Mouse (Mus musculus): ENCODE measurements at regions not wholly inside any gene's neighbourhood (a gene's known extent, or its start where the extent isn't known, plus 50 kb on each side); places are given as distances from the start of the nearest gene placed in this dataset.

- no peaks in the 10 kb centered on the region for H3K36me3 ChIP-seq
- no peak overlapping the region for H3K4me3 ChIP-seq
- H3K4me1 ChIP-seq: peaks cover 13% of the 10 kb centered on the region
- WGBS: 75% methylated on average over 3 of the region's 3 CpGs
- DNase-seq (ENCODE audit: low spot score): no peak
- H3K9me3 ChIP-seq (replicated peaks): no peaks in the 10 kb centered on the region
- H3K27me3 ChIP-seq (ENCODE audit: low read depth, poor library complexity, severe bottlenecking): peaks cover 27% of the 10 kb centered on the region
- H3K27ac ChIP-seq (replicated peaks): no peak overlapping the region
Measured at GRCm38 (mm10) chr12:94421743-94422142, 1270.3 kb upstream of the Flrt2 start.

DNA sequence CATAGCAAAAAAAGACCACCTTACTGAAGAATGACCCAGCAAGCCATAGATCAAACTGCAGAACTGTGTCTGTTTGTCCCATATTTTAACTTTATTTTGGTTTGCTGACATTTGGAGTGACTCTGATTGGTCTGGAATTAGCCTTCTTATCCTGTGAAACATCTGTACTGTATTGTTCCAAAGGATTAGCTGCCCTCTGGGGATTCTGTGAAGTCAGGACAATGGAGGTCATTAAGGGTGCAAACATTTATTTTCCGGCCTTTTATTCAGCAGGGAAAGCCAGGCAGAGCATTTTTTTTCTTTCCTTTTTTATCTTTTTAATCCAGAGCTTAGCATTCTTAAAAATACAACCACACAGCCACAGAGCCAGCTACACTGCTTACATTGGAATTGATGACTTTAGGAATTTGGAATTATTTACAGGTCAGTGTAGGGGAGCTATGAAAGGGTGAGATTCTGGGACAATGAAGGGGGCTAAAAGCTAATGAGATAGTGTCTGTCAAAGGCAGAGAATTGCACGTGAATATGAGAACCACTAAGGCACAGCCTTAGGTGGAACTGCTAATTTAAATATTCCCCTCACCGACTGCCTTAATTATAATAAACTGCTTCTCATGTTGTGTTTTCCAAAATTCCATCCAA, 1267.6 kb upstream of the Flrt2 start:
- 6% methylated on average over 3 of the region's 3 CpGs for WGBS
- Histone ChIP-seq H3K9me3 (replicated peaks) (no peaks in the 10 kb centered on the region), H3K4me1 (peaks cover 13% of the 10 kb centered on the region), H3K4me3 (no peak overlapping the region), H3K27ac (replicated peaks) (no peak overlapping the region), H3K27me3 (ENCODE audit: low read depth, poor library complexity, severe bottlenecking) (peaks cover 45% of the 10 kb centered on the region), H3K36me3 (no peaks in the 10 kb centered on the region)
- peak; percentile 21 for DNase-seq (ENCODE audit: low spot score)

DNA sequence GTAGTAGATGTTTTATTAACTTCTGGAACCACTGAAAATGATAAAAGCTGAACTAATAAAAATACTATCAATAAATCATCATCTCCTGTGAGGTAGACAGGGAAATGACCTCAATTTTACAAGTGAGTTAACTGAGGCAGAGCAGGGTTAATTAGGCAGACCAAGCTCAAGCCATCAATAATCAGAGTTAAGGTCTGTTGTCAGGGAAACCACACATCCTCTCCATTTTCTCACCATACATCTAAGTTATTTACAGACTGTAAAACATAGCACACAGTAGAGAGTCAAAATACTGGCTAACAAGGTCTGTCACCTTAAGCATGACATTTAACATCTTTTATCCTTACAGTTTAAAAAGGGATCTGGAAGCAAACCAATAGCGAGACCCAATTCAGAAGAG, 1242.5 kb upstream of the Flrt2 start:
- 94% methylated on average over 1 of the region's 1 CpGs for WGBS
- Histone ChIP-seq H3K27me3 (ENCODE audit: low read depth, poor library complexity, severe bottlenecking) (no peaks in the 10 kb centered on the region), H3K27ac (replicated peaks) (no peak overlapping the region), H3K4me3 (no peak overlapping the region), H3K9me3 (replicated peaks) (no peaks in the 10 kb centered on the region), H3K4me1 (no peaks in the 10 kb centered on the region), H3K36me3 (no peaks in the 10 kb centered on the region)
- DNase-seq (ENCODE audit: low spot score): no peak

DNA sequence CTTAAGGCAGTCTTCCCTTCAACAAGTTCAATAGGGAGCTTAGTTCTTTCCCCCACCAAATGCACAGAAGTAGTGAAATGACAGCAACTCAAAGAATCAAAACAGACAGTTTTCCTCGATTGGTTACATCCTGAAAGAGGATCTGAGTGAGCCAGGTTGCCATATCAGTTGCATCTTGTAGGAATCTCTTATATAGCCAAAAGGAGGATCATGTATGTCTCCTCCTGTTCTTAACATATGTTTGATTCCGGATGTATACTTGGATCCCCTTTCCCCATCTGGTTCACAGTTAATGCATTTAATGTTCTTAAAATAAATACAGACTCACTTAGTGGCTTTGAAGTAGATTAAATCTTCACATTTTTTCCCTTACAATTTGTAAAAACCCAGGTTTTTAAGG, 1224.0 kb upstream of the Flrt2 start:
- no peak overlapping the region for H3K27ac ChIP-seq (replicated peaks)
- no peaks in the 10 kb centered on the region for H3K27me3 ChIP-seq (ENCODE audit: low read depth, poor library complexity, severe bottlenecking)
- WGBS: 64% methylated on average over 2 of the region's 2 CpGs
- H3K4me3 ChIP-seq: no peak overlapping the region
- no peaks in the 10 kb centered on the region for H3K36me3 ChIP-seq
- H3K4me1 ChIP-seq: no peaks in the 10 kb centered on the region
- no peaks in the 10 kb centered on the region for H3K9me3 ChIP-seq (replicated peaks)
- DNase-seq (ENCODE audit: low spot score): no peak

GRCm38 (mm10) chr12:94468609-94469008, 1223.4 kb upstream of the Flrt2 start:
- H3K4me3 ChIP-seq: no peak overlapping the region
- no peak overlapping the region for H3K27ac ChIP-seq (replicated peaks)
- no peaks in the 10 kb centered on the region for H3K36me3 ChIP-seq
- H3K9me3 ChIP-seq (replicated peaks): no peaks in the 10 kb centered on the region
- 84% methylated on average over 3 of the region's 3 CpGs for WGBS
- H3K27me3 ChIP-seq (ENCODE audit: low read depth, poor library complexity, severe bottlenecking): no peaks in the 10 kb centered on the region
- no peak for DNase-seq (ENCODE audit: low spot score)
- H3K4me1 ChIP-seq: no peaks in the 10 kb centered on the region

GRCm38 (mm10) chr12:94469850-94470249, 1222.2 kb upstream of the Flrt2 start:
- WGBS: 85% methylated on average over 2 of the region's 2 CpGs
- Histone ChIP-seq H3K4me1 (no peaks in the 10 kb centered on the region), H3K4me3 (no peak overlapping the region), H3K27me3 (ENCODE audit: low read depth, poor library complexity, severe bottlenecking) (no peaks in the 10 kb centered on the region), H3K27ac (replicated peaks) (no peak overlapping the region), H3K36me3 (no peaks in the 10 kb centered on the region), H3K9me3 (replicated peaks) (no peaks in the 10 kb centered on the region)
- no peak for DNase-seq (ENCODE audit: low spot score)

GRCm38 (mm10) chr12:94470981-94471380, 1221.0 kb upstream of the Flrt2 start:
- no peaks in the 10 kb centered on the region for H3K36me3 ChIP-seq
- H3K27ac ChIP-seq (replicated peaks): no peak overlapping the region
- H3K4me3 ChIP-seq: no peak overlapping the region
- no peaks in the 10 kb centered on the region for H3K4me1 ChIP-seq
- no peaks in the 10 kb centered on the region for H3K27me3 ChIP-seq (ENCODE audit: low read depth, poor library complexity, severe bottlenecking)
- DNase-seq (ENCODE audit: low spot score): no peak
- no peaks in the 10 kb centered on the region for H3K9me3 ChIP-seq (replicated peaks)
- WGBS: 76% methylated on average over 1 of the region's 1 CpGs

DNA sequence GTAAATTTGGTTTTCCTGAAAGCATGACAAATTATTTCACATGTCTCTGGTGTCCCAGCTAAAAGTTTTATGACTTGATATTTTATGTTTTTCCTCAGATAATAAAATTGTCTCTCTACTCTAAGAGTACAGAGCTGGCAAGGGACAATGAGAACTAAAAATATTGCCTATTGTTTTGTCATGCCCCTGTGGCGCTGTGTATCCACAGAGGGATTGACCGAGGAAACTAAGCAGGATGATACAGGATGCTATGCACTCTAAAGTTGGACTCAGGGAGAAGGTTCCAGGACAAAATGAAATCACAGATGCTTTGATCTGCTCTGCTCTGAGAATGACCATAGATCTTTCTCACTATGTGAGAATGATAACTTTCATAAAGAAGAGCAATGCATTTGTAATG, 1203.3 kb upstream of the Flrt2 start:
- Histone ChIP-seq H3K36me3 (no peaks in the 10 kb centered on the region), H3K27me3 (ENCODE audit: low read depth, poor library complexity, severe bottlenecking) (no peaks in the 10 kb centered on the region), H3K4me1 (no peaks in the 10 kb centered on the region), H3K4me3 (no peak overlapping the region), H3K27ac (replicated peaks) (no peak overlapping the region), H3K9me3 (replicated peaks) (no peaks in the 10 kb centered on the region)
- DNase-seq (ENCODE audit: low spot score): no peak
- WGBS: 87% methylated on average over 2 of the region's 2 CpGs

DNA sequence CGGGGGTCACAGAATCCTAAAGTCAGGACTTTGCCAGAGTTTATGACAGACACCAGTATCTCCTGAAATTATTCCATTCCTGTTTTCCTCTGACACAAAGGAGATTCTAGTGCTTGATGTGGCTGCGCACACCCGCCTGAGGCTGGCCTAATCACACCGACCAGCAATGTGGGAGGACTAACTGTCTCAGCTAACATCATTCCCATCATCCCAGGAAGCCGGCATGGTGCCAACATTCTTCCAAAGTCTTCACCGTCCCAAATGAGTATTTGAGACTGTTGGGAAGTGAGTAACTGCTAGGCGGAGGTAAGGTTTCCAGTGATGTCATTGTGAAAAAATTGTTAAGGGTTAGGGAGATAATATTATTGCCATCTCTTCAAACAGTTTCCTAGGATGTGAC, 1183.9 kb upstream of the Flrt2 start:
- Histone ChIP-seq H3K4me3 (no peak overlapping the region), H3K27ac (replicated peaks) (no peak overlapping the region), H3K4me1 (no peaks in the 10 kb centered on the region), H3K36me3 (no peaks in the 10 kb centered on the region), H3K27me3 (ENCODE audit: low read depth, poor library complexity, severe bottlenecking) (no peaks in the 10 kb centered on the region), H3K9me3 (replicated peaks) (no peaks in the 10 kb centered on the region)
- WGBS: 89% methylated on average over 7 of the region's 7 CpGs
- DNase-seq (ENCODE audit: low spot score): no peak

DNA sequence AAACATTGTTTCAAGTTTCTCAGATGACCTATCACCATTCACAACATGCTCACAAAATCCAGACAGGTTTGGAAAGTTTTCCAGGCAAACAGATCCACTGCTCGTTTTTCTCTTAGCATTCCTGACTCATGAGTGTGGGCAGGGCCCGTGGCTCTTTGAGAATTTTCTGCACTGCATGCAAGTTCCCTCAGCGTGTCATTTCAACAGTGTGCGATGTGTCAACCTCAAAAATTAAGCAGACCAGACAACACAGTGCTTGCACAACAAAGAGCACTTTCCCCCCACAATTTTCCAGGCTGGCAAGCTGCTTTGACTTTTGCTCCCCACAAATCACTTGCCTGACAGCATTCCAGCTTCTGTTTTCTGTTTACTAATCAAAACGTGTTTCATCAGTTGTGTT, 1182.2 kb upstream of the Flrt2 start:
- Histone ChIP-seq H3K27me3 (ENCODE audit: low read depth, poor library complexity, severe bottlenecking) (no peaks in the 10 kb centered on the region), H3K9me3 (replicated peaks) (no peaks in the 10 kb centered on the region), H3K36me3 (no peaks in the 10 kb centered on the region), H3K27ac (replicated peaks) (no peak overlapping the region), H3K4me3 (no peak overlapping the region), H3K4me1 (no peaks in the 10 kb centered on the region)
- DNase-seq (ENCODE audit: low spot score): no peak
- WGBS: 73% methylated on average over 5 of the region's 5 CpGs

- WGBS: 91% methylated on average over 7 of the region's 7 CpGs
- no peak for DNase-seq (ENCODE audit: low spot score)
- no peaks in the 10 kb centered on the region for H3K27me3 ChIP-seq (ENCODE audit: low read depth, poor library complexity, severe bottlenecking)
- no peaks in the 10 kb centered on the region for H3K9me3 ChIP-seq (replicated peaks)
- no peaks in the 10 kb centered on the region for H3K4me1 ChIP-seq
- no peaks in the 10 kb centered on the region for H3K36me3 ChIP-seq
- H3K4me3 ChIP-seq: no peak overlapping the region
- no peak overlapping the region for H3K27ac ChIP-seq (replicated peaks)
Measured at GRCm38 (mm10) chr12:94544706-94545105, 1147.3 kb upstream of the Flrt2 start.

DNA sequence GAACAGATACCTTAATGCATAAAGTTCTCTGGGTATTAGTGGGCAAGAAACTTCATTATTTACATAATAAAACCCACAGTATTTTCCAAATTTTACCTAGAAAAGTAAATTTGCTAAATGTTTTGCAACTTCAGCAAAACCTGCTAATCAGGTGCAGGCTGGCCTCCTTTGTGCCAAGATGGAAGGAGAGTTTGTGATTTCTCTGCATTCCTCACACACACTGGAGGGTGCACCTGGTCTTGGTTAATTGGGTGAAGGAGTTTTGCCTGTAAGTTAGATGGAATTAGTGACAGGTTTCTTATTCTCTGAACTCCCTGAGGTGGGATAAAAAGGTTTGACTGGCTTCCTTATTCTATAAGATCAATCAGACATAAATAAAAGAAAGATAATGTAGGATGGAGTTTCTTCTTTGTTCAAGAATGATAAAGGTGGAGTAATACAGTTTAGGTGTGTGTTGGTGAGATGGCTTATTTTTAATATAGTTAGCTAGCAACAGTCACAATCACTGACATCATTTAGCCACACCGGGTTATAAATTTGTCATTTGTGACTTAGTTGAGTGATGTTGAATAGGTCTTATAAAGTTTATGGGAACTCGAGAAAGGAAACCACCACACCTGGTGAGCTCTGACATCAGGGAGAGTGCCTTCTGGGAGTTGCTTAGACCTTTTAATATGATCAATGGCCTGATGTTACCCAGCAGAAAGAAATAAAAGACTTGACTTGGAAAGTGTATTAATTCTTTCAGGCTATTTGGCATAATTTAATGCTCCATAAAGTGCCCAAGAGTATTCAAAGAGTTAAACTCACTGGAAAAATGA, 1131.4 kb upstream of the Flrt2 start:
- H3K4me3 ChIP-seq: no peak overlapping the region
- H3K27me3 ChIP-seq (ENCODE audit: low read depth, poor library complexity, severe bottlenecking): no peaks in the 10 kb centered on the region
- H3K9me3 ChIP-seq (replicated peaks): no peaks in the 10 kb centered on the region
- H3K27ac ChIP-seq (replicated peaks): no peak overlapping the region
- H3K4me1 ChIP-seq: no peaks in the 10 kb centered on the region
- no peaks in the 10 kb centered on the region for H3K36me3 ChIP-seq
- WGBS: 89% methylated on average over 2 of the region's 2 CpGs
- DNase-seq (ENCODE audit: low spot score): no peak

- H3K27ac ChIP-seq (replicated peaks): no peak overlapping the region
- H3K36me3 ChIP-seq: no peaks in the 10 kb centered on the region
- no peaks in the 10 kb centered on the region for H3K4me1 ChIP-seq
- DNase-seq (ENCODE audit: low spot score): no peak
- whole genome bisulfite sequencing: 89% methylated on average over 2 of the region's 2 CpGs
- no peaks in the 10 kb centered on the region for H3K27me3 ChIP-seq (ENCODE audit: low read depth, poor library complexity, severe bottlenecking)
- H3K9me3 ChIP-seq (replicated peaks): no peaks in the 10 kb centered on the region
- H3K4me3 ChIP-seq: no peak overlapping the region
Measured at GRCm38 (mm10) chr12:94574981-94575380, 1117.0 kb upstream of the Flrt2 start.
